Mouse (Mus musculus) erythroblast, embryonic 14.5 days (primary cell): ENCODE results near the gene Olfr520. TPM values are rescaled to one million over a fixed set of nuclear protein-coding genes. Genes with fewer than 3 reads are reported as not detected.
"Not testable (repeated sequence)": the region's sequence is repeated elsewhere in the genome, so short reads cannot be mapped to it uniquely, and the experiment has no call there.

Source experiments
- H3K27me3 ChIP-seq: 2 replicates; pipeline ENCODE4 v1.6.1; 2012; ENCODE audit warnings: inconsistent platforms; ENCODE audit not compliant: control insufficient read depth
- H3K36me3 ChIP-seq: 2 replicates; pipeline ENCODE4 v1.6.1; 2012; ENCODE audit warnings: mild to moderate bottlenecking, inconsistent platforms; ENCODE audit not compliant: control insufficient read depth
- H3K4me1 ChIP-seq: 2 replicates; pipeline ENCODE4 v1.6.1; 2012; ENCODE audit warnings: inconsistent platforms; ENCODE audit not compliant: control insufficient read depth
- H3K4me3 ChIP-seq: replicated peaks from 2 replicates; pipeline ENCODE3; 2012; ENCODE audit warnings: moderate library complexity, mild to moderate bottlenecking, inconsistent platforms
- H3K9me3 ChIP-seq: 2 replicates; pipeline ENCODE4 v1.6.1; 2012; ENCODE audit warnings: low read length, inconsistent platforms, mixed read lengths; ENCODE audit not compliant: control insufficient read depth
- GATA1 ChIP-seq: IDR thresholded peaks from 2 replicates; pipeline ENCODE4 v1.6.1; 2012; ENCODE audit warnings: low read length, inconsistent platforms, mixed read lengths
- TAL1 ChIP-seq: IDR thresholded peaks from 3 replicates; pipeline ENCODE4 v1.6.1; 2012; ENCODE audit warnings: low read length, inconsistent platforms, mixed read lengths
- polyA plus RNA-seq: library from polyadenylated mRNA; stranded (reverse); fragments of >175 nt; gene quantifications from 2 replicates; pipeline ENCODE4 v1.2.3, GENCODE M21; 2012

Olfr520 gene
- not detected in 2 replicates for polyA plus RNA-seq

- H3K36me3 ChIP-seq = no peaks in the 10 kb centered on the region
- H3K27me3 ChIP-seq = no peaks in the 10 kb centered on the region
- H3K9me3 ChIP-seq = peaks cover 2% of the 10 kb centered on the region
- TF ChIP-seq GATA1 (no peak), TAL1 (no peak)
- H3K4me3 ChIP-seq = no peak within 1 kb of the TSS
- no peaks in the 10 kb centered on the region for H3K4me1 ChIP-seq
Measured at GRCm38 (mm10) chr7:99729973-99730372, at the start of gene Olfr520. Gene Olfr520, plus strand, starts transcription at chr7:99730273.

- H3K36me3 ChIP-seq = no peaks in the 10 kb centered on the region
- H3K27me3 ChIP-seq = no peaks in the 10 kb centered on the region; the same call in 1 of the 2 replicates
- no peak for TF ChIP-seq TAL1
Measured at GRCm38 (mm10) chr7:99680771-99681170, 49.3 kb upstream of the Olfr520 start.

GRCm38 (mm10) chr7:99684086-99684485, 46.0 kb upstream of the Olfr520 start:
- TF ChIP-seq GATA1 (no peak), TAL1 (no peak)
- H3K4me3 ChIP-seq = no peak overlapping the region
- no peaks in the 10 kb centered on the region for H3K4me1 ChIP-seq
- H3K27me3 ChIP-seq = no peaks in the 10 kb centered on the region
- no peaks in the 10 kb centered on the region for H3K36me3 ChIP-seq
- no peaks in the 10 kb centered on the region for H3K9me3 ChIP-seq

More at GRCm38 (mm10) chr7:99680771-99681170, 49.3 kb upstream of the Olfr520 start:
- Histone ChIP-seq H3K4me1 (no peaks in the 10 kb centered on the region), H3K4me3 (no peak overlapping the region), H3K9me3 (no peaks in the 10 kb centered on the region)

GRCm38 (mm10) chr7:99690819-99691218, 39.3 kb upstream of the Olfr520 start:
- no peaks in the 10 kb centered on the region for H3K4me1 ChIP-seq
- no peaks in the 10 kb centered on the region for H3K36me3 ChIP-seq
- no peak for TF ChIP-seq GATA1
- no peak for TF ChIP-seq TAL1
- H3K4me3 ChIP-seq = no peak overlapping the region
- no peaks in the 10 kb centered on the region for H3K27me3 ChIP-seq
- no peaks in the 10 kb centered on the region for H3K9me3 ChIP-seq

- no peaks in the 10 kb centered on the region for H3K9me3 ChIP-seq
- H3K27me3 ChIP-seq = no peaks in the 10 kb centered on the region
- no peak overlapping the region for H3K4me3 ChIP-seq
- H3K4me1 ChIP-seq = no peaks in the 10 kb centered on the region
- no peaks in the 10 kb centered on the region for H3K36me3 ChIP-seq
- TF ChIP-seq TAL1 = no peak
- no peak for TF ChIP-seq GATA1
Measured at GRCm38 (mm10) chr7:99692396-99692795, 37.7 kb upstream of the Olfr520 start.

GRCm38 (mm10) chr7:99693387-99693786, 36.7 kb upstream of the Olfr520 start:
- no peak overlapping the region for H3K4me3 ChIP-seq
- H3K36me3 ChIP-seq = no peaks in the 10 kb centered on the region
- H3K27me3 ChIP-seq = no peaks in the 10 kb centered on the region
- no peak for TF ChIP-seq TAL1
- TF ChIP-seq GATA1 = no peak
- H3K4me1 ChIP-seq = no peaks in the 10 kb centered on the region
- H3K9me3 ChIP-seq = no peaks in the 10 kb centered on the region

GRCm38 (mm10) chr7:99693976-99694375, 36.1 kb upstream of the Olfr520 start:
- H3K27me3 ChIP-seq = no peaks in the 10 kb centered on the region
- TF ChIP-seq TAL1 (no peak), GATA1 (no peak)

GRCm38 (mm10) chr7:99694424-99694823, 35.6 kb upstream of the Olfr520 start:
- not testable (repeated sequence) for H3K36me3 ChIP-seq, H3K9me3 ChIP-seq, H3K4me1 ChIP-seq, H3K27me3 ChIP-seq, H3K4me3 ChIP-seq

More at GRCm38 (mm10) chr7:99693976-99694375, 36.1 kb upstream of the Olfr520 start:
- Histone ChIP-seq H3K4me1 (no peaks in the 10 kb centered on the region), H3K9me3 (no peaks in the 10 kb centered on the region), H3K4me3 (no peak overlapping the region), H3K36me3 (no peaks in the 10 kb centered on the region)

- Histone ChIP-seq H3K4me1 (no peaks in the 10 kb centered on the region), H3K36me3 (no peaks in the 10 kb centered on the region)
- TF ChIP-seq TAL1 (no peak), GATA1 (no peak)
Measured at GRCm38 (mm10) chr7:99695471-99696057, 34.5 kb upstream of the Olfr520 start.

GRCm38 (mm10) chr7:99698576-99698975, 31.5 kb upstream of the Olfr520 start:
- no peaks in the 10 kb centered on the region for H3K36me3 ChIP-seq
- no peaks in the 10 kb centered on the region for H3K4me1 ChIP-seq
- TF ChIP-seq TAL1 (no peak), GATA1 (no peak)
- no peak overlapping the region for H3K4me3 ChIP-seq
- H3K27me3 ChIP-seq = no peaks in the 10 kb centered on the region
- no peaks in the 10 kb centered on the region for H3K9me3 ChIP-seq

More at GRCm38 (mm10) chr7:99695471-99696057, 34.5 kb upstream of the Olfr520 start:
- H3K4me3 ChIP-seq = no peak overlapping the region
- no peaks in the 10 kb centered on the region for H3K27me3 ChIP-seq
- no peaks in the 10 kb centered on the region for H3K9me3 ChIP-seq
